Mouse (Mus musculus): ENCODE data around the gene Cdc40.

- TF ChIP-seq GATA1 (IDR thresholded peaks at IDR 0.05; ENCODE audit: low read length) (no peak), TAL1 (IDR thresholded peaks at IDR 0.05; ENCODE audit: low read length) (no peak)
Observed at GRCm38 (mm10) chr10:40908580-40908979, 25.5 kb upstream of the Cdc40 start.

Measured in erythroblast, embryonic 14.5 days (primary cell).